12 mouse cellular contexts compared by ENCODE assay signal in genomic region chr8:70300881-70301280, GRCm38 (mm10). TPM values are rescaled to one million over a fixed set of nuclear protein-coding genes. Genes with fewer than 3 reads are reported as not detected.
DNase-seq lines count a peak whose midpoint lies in the region; ATAC-seq and TF ChIP-seq lines count a peak whose summit lies in the region.
"Had no signal": no experiment of that assay in that cellular context is flagged by ENCODE, and none has a peak within 500 bp of the region (broad histone marks: within the 10 kb centered on the region; RNA-seq: fewer than 3 reads in every experiment).

No protein-coding gene starts in this region.

- no peak overlapping the region for H3K27ac ChIP-seq in hindbrain, embryonic 13.5 days
- H3K27ac ChIP-seq in hindbrain, embryonic 14.5 days: no peak overlapping the region
- no peak overlapping the region for H3K27ac ChIP-seq in embryonic facial prominence, embryonic 10.5 days (replicated peaks)
- H3K27ac ChIP-seq in liver, embryonic 15.5 days (replicated peaks): no peak overlapping the region
- no peak overlapping the region for H3K27ac ChIP-seq in cerebellum, adult 2 months (ENCODE audit: insufficient read depth, low read length)

- DNase-seq in hindbrain, embryonic 14.5 days (ENCODE audit: low spot score): no peak
- DNase-seq in embryonic facial prominence, embryonic 10.5 days (ENCODE audit: low spot score): no peak
- DNase-seq in adrenal gland, adult 18-20 months (ENCODE audit: low spot score in 2 of 2): no peak
- no peak for DNase-seq in cerebellum, adult 2 months
- DNase-seq in left cerebral cortex, adult 8-10 months (ENCODE audit: low spot score in 2 of 2): no peak
- DNase-seq: adrenal gland, postnatal 14 days; embryo, embryonic 11 days; layer of hippocampus, adult 9-11 months; lung, postnatal 36 days had no signal

- peaks cover 38% of the 10 kb centered on the region for H3K4me1 ChIP-seq in hindbrain, embryonic 13.5 days (replicated peaks)
- H3K4me1 ChIP-seq in hindbrain, embryonic 14.5 days (replicated peaks; ENCODE audit: control insufficient read depth, insufficient read depth, low read length): peaks cover 13% of the 10 kb centered on the region
- peaks cover 27% of the 10 kb centered on the region for H3K4me1 ChIP-seq in embryonic facial prominence, embryonic 10.5 days
- peaks cover 40% of the 10 kb centered on the region for H3K4me1 ChIP-seq in liver, embryonic 15.5 days (replicated peaks)
- peaks cover 9% of the 10 kb centered on the region; the same call in 1 of the 2 replicates for H3K4me1 ChIP-seq in cerebellum, adult 2 months (ENCODE audit: control insufficient read depth, insufficient read depth, low read length)

- 0 out of 2 replicates have a peak overlapping the region, but pooled peaks have one; percentile 82 for H3K4me3 ChIP-seq in hindbrain, embryonic 13.5 days
- no peak overlapping the region for H3K4me3 ChIP-seq in hindbrain, embryonic 14.5 days (replicated peaks; ENCODE audit: low read length)
- H3K4me3 ChIP-seq in C2C12 (ENCODE audit: insufficient read depth, poor library complexity, severe bottlenecking): no peak overlapping the region
- H3K4me3 ChIP-seq in embryonic facial prominence, embryonic 10.5 days: peak overlapping the region; percentile 90; the same call in 1 of the 2 replicates
- no peak overlapping the region for H3K4me3 ChIP-seq in liver, embryonic 15.5 days (replicated peaks)
- H3K4me3 ChIP-seq in cerebellum, adult 2 months (replicated peaks; ENCODE audit: insufficient read depth, low read depth, low read length): no peak overlapping the region

- H3K9me3 ChIP-seq in hindbrain, embryonic 13.5 days: no peaks in the 10 kb centered on the region
- no peaks in the 10 kb centered on the region for H3K9me3 ChIP-seq in hindbrain, embryonic 14.5 days (ENCODE audit: control insufficient read depth, low read length)
- no peaks in the 10 kb centered on the region for H3K9me3 ChIP-seq in embryonic facial prominence, embryonic 10.5 days
- no peaks in the 10 kb centered on the region for H3K9me3 ChIP-seq in liver, embryonic 15.5 days (replicated peaks)

- no peak overlapping the region for H3K9ac ChIP-seq in hindbrain, embryonic 13.5 days
- no peak overlapping the region for H3K9ac ChIP-seq in hindbrain, embryonic 14.5 days
- no peak overlapping the region for H3K9ac ChIP-seq in liver, embryonic 15.5 days

- no peaks in the 10 kb centered on the region for H3K27me3 ChIP-seq in hindbrain, embryonic 13.5 days
- no peaks in the 10 kb centered on the region for H3K27me3 ChIP-seq in hindbrain, embryonic 14.5 days (ENCODE audit: control insufficient read depth, insufficient read depth, low read length)
- no peaks in the 10 kb centered on the region for H3K27me3 ChIP-seq in C2C12 (ENCODE audit: control insufficient read depth, insufficient read depth, insufficient read length)
- no peaks in the 10 kb centered on the region for H3K27me3 ChIP-seq in embryonic facial prominence, embryonic 10.5 days (replicated peaks; ENCODE audit: low read depth, poor library complexity, severe bottlenecking)
- H3K27me3 ChIP-seq in liver, embryonic 15.5 days: no peaks in the 10 kb centered on the region
- H3K27me3 ChIP-seq in cerebellum, adult 2 months (ENCODE audit: control insufficient read depth, insufficient read depth, low read length): no peaks in the 10 kb centered on the region

- H3K79me2 ChIP-seq in C2C12 (ENCODE audit: control insufficient read depth, insufficient read depth): peaks cover 51% of the 10 kb centered on the region

- 87% methylated on average over 3 of the region's 3 CpGs for WGBS in hindbrain, embryonic 13.5 days
- 84% methylated on average over 3 of the region's 3 CpGs for WGBS in hindbrain, embryonic 14.5 days
- 82% methylated on average over 3 of the region's 3 CpGs for WGBS in embryonic facial prominence, embryonic 10.5 days
- 46% methylated on average over 3 of the region's 3 CpGs for WGBS in liver, embryonic 15.5 days (ENCODE audit: insufficient replicate concordance)
- 68% methylated on average over 3 of the region's 3 CpGs for WGBS in cerebellum, adult 2 months

- H3K36me3 ChIP-seq in hindbrain, embryonic 13.5 days: peaks cover 56% of the 10 kb centered on the region
- peaks cover 55% of the 10 kb centered on the region for H3K36me3 ChIP-seq in hindbrain, embryonic 14.5 days (replicated peaks; ENCODE audit: control insufficient read depth, insufficient read depth)
- H3K36me3 ChIP-seq in C2C12 (ENCODE audit: control insufficient read depth, insufficient read depth): peaks cover 22% of the 10 kb centered on the region
- peaks cover 69% of the 10 kb centered on the region for H3K36me3 ChIP-seq in embryonic facial prominence, embryonic 10.5 days (replicated peaks)
- peaks cover 58% of the 10 kb centered on the region for H3K36me3 ChIP-seq in liver, embryonic 15.5 days (replicated peaks)

- no peak for TF ChIP-seq CTCF in C2C12 (IDR thresholded peaks at IDR 0.05; ENCODE audit: control insufficient read depth, insufficient read depth, insufficient read length)
- no peak for TF ChIP-seq CTCF in cerebellum, adult 2 months (IDR thresholded peaks at IDR 0.05; ENCODE audit: borderline replicate concordance, insufficient read depth, low read depth, low read length)

- 0 out of 2 replicates have a peak overlapping the region, but pooled peaks have one; percentile 93 for H3K4me2 ChIP-seq in hindbrain, embryonic 13.5 days
- no peak overlapping the region for H3K4me2 ChIP-seq in hindbrain, embryonic 14.5 days (replicated peaks)
- H3K4me2 ChIP-seq in liver, embryonic 15.5 days: peak overlapping the region; percentile 82

- H3K79me3 ChIP-seq in C2C12 (ENCODE audit: low read depth): peaks cover 31% of the 10 kb centered on the region

- TF ChIP-seq POLR2A in cerebellum, adult 2 months (IDR thresholded peaks at IDR 0.05; ENCODE audit: borderline replicate concordance, insufficient read depth, low read length): no peak

- peak overlapping the region; percentile 11 for H3ac ChIP-seq in C2C12 (ENCODE audit: control insufficient read depth, insufficient read length, low read depth)

- ATAC-seq in hindbrain, embryonic 13.5 days (ENCODE audit: low FRiP score): no peak
- ATAC-seq in hindbrain, embryonic 14.5 days (ENCODE audit: low FRiP score): no peak
- no peak for ATAC-seq in liver, embryonic 15.5 days (ENCODE audit: insufficient read depth)

RNA-seq across cellular contexts. Expression of gene Ddx49, which starts 1.4 kb away (rescaled TPM):
- polyA plus RNA-seq in hindbrain, embryonic 13.5 days (2015; fragmentation: Nextera tagmentation; extraction: Ambion mirVana): 45.8 and 50.9 TPM in 2 replicates
- polyA plus RNA-seq in hindbrain, embryonic 14.5 days (2014; fragmentation: Nextera tagmentation; extraction: Ambion mirVana): 41.8 and 42.5 TPM in 2 replicates
- 136 TPM for polyA plus RNA-seq in C2C12 (2012; fragmentation: generic; extraction: Trizol)
- polyA plus RNA-seq in embryonic facial prominence, embryonic 10.5 days (2016; fragmentation: Nextera tagmentation; extraction: Ambion mirVana): 51.0 and 58.1 TPM in 2 replicates
- polyA plus RNA-seq in liver, embryonic 15.5 days (2015; fragmentation: Nextera tagmentation; extraction: Ambion mirVana): 19.5 and 22.4 TPM in 2 replicates
- 10 to 100 TPM; 63.9 to 70.5 TPM for total RNA-seq in adrenal gland, adult 18-20 months (2021)
- 42.9 and 45.0 TPM in 2 replicates for polyA plus RNA-seq in cerebellum, adult 2 months (2012; rRNA removed)
- total RNA-seq in left cerebral cortex, adult 8-10 months (2022): 10 to 100 TPM; 47.5 to 55.7 (median 51.8) TPM

RNA-seq across cellular contexts. Expression of gene Cope, which starts 1.4 kb away (rescaled TPM):
- 275 and 288 TPM in 2 replicates for polyA plus RNA-seq in hindbrain, embryonic 13.5 days (2015; fragmentation: Nextera tagmentation; extraction: Ambion mirVana)
- polyA plus RNA-seq in hindbrain, embryonic 14.5 days (2014; fragmentation: Nextera tagmentation; extraction: Ambion mirVana): 256 and 288 TPM in 2 replicates
- polyA plus RNA-seq in C2C12 (2012; fragmentation: generic; extraction: Trizol): 158 TPM
- polyA plus RNA-seq in embryonic facial prominence, embryonic 10.5 days (2016; fragmentation: Nextera tagmentation; extraction: Ambion mirVana): 293 and 297 TPM in 2 replicates
- 190 and 246 TPM in 2 replicates for polyA plus RNA-seq in liver, embryonic 15.5 days (2015; fragmentation: Nextera tagmentation; extraction: Ambion mirVana)
- total RNA-seq in adrenal gland, adult 18-20 months (2021): 100 to 1,000 TPM; 185 to 205 TPM
- polyA plus RNA-seq in cerebellum, adult 2 months (2012; rRNA removed): 286 and 287 TPM in 2 replicates
- total RNA-seq in left cerebral cortex, adult 8-10 months (2022): 100 to 1,000 TPM; 123 to 154 (median 139) TPM

RNA-seq across cellular contexts. Expression of gene Cers1, which starts 14.7 kb away (rescaled TPM):
- 24.5 and 25.1 TPM in 2 replicates for polyA plus RNA-seq in hindbrain, embryonic 13.5 days (2015; fragmentation: Nextera tagmentation; extraction: Ambion mirVana)
- polyA plus RNA-seq in hindbrain, embryonic 14.5 days (2014; fragmentation: Nextera tagmentation; extraction: Ambion mirVana): 42.9 TPM in 2 replicates
- 0.23 TPM for polyA plus RNA-seq in C2C12 (2012; fragmentation: generic; extraction: Trizol)
- polyA plus RNA-seq in embryonic facial prominence, embryonic 10.5 days (2016; fragmentation: Nextera tagmentation; extraction: Ambion mirVana): 2.3 and 4.1 TPM in 2 replicates
- 0.13 and 0.25 TPM in 2 replicates for polyA plus RNA-seq in liver, embryonic 15.5 days (2015; fragmentation: Nextera tagmentation; extraction: Ambion mirVana)
- total RNA-seq in adrenal gland, adult 18-20 months (2021): 1 to 10 TPM; 2.0 to 2.5 TPM
- polyA plus RNA-seq in cerebellum, adult 2 months (2012; rRNA removed): 55.5 and 56.8 TPM in 2 replicates
- 10 to 100 TPM; 83.6 to 94.5 (median 88.4) TPM for total RNA-seq in left cerebral cortex, adult 8-10 months (2022)

RNA-seq across cellular contexts. Expression of gene Homer3, which starts 18.3 kb away (rescaled TPM):
- polyA plus RNA-seq in hindbrain, embryonic 13.5 days (2015; fragmentation: Nextera tagmentation; extraction: Ambion mirVana): 47.0 TPM in 2 replicates
- polyA plus RNA-seq in hindbrain, embryonic 14.5 days (2014; fragmentation: Nextera tagmentation; extraction: Ambion mirVana): 23.5 and 25.1 TPM in 2 replicates
- polyA plus RNA-seq in C2C12 (2012; fragmentation: generic; extraction: Trizol): 66.5 TPM
- 121 and 130 TPM in 2 replicates for polyA plus RNA-seq in embryonic facial prominence, embryonic 10.5 days (2016; fragmentation: Nextera tagmentation; extraction: Ambion mirVana)
- 4.9 and 5.9 TPM in 2 replicates for polyA plus RNA-seq in liver, embryonic 15.5 days (2015; fragmentation: Nextera tagmentation; extraction: Ambion mirVana)
- 10 to 100 TPM; 18.5 to 19.8 TPM for total RNA-seq in adrenal gland, adult 18-20 months (2021)
- polyA plus RNA-seq in cerebellum, adult 2 months (2012; rRNA removed): 262 and 322 TPM in 2 replicates
- total RNA-seq in left cerebral cortex, adult 8-10 months (2022): 10 to 100 TPM in 1 of 4 experiments, 1 to 10 TPM in 3; 9.2 to 12.1 (median 9.8) TPM

RNA-seq across cellular contexts. Expression of gene Gdf1, which starts 28.7 kb away (rescaled TPM):
- 1.2 and 2.6 TPM in 2 replicates for polyA plus RNA-seq in hindbrain, embryonic 13.5 days (2015; fragmentation: Nextera tagmentation; extraction: Ambion mirVana)
- polyA plus RNA-seq in hindbrain, embryonic 14.5 days (2014; fragmentation: Nextera tagmentation; extraction: Ambion mirVana): 0.23 and 3.2 TPM in 2 replicates
- polyA plus RNA-seq in C2C12 (2012; fragmentation: generic; extraction: Trizol): 0.16 TPM
- 5.6 and 5.7 TPM in 2 replicates for polyA plus RNA-seq in embryonic facial prominence, embryonic 10.5 days (2016; fragmentation: Nextera tagmentation; extraction: Ambion mirVana)
- polyA plus RNA-seq in liver, embryonic 15.5 days (2015; fragmentation: Nextera tagmentation; extraction: Ambion mirVana): 0.10 and 0.26 TPM in 2 replicates
- not detected for total RNA-seq in adrenal gland, adult 18-20 months (2021)
- 19.1 and 21.0 TPM in 2 replicates for polyA plus RNA-seq in cerebellum, adult 2 months (2012; rRNA removed)
- 10 to 100 TPM in 2 of 4 experiments, 1 to 10 TPM in 2; 4.2 to 13.4 (median 7.4) TPM for total RNA-seq in left cerebral cortex, adult 8-10 months (2022)

Comparison
In these comparisons a context has a peak if more than half of its experiments do, and no peak if none do; other contexts are left out.
1. H3K4me3 ChIP-seq: peak in hindbrain, embryonic 13.5 days (single experiment) and embryonic facial prominence, embryonic 10.5 days (single experiment); none in hindbrain, embryonic 14.5 days (single experiment), C2C12 (single experiment), liver, embryonic 15.5 days (single experiment) and cerebellum, adult 2 months (single experiment).